Mouse (Mus musculus) midbrain, embryonic 16.5 days (tissue): ENCODE measurements around the gene Cpeb1. TPM values are rescaled to one million over a fixed set of nuclear protein-coding genes. Genes with fewer than 3 reads are reported as not detected.

Experiments used
- ATAC-seq: fragments of 200-750 bp; cut with Nextera tagmentation; 2 replicates; pipeline ENCODE4 v1.8.0; 2017; ENCODE audit warnings: moderate TSS enrichment
- H3K27ac ChIP-seq: fragments of 300-500 bp; sonication (generic); 2 replicates; pipeline ENCODE4 v1.5.1; 2014; ENCODE audit warnings: mild to moderate bottlenecking, low read length, mixed read lengths
- H3K27me3 ChIP-seq: fragments of 300-500 bp; sonication (generic); 2 replicates; pipeline ENCODE4 v1.6.1; 2014; ENCODE audit warnings: low read depth, low read length, mixed read lengths; ENCODE audit not compliant: control insufficient read depth, insufficient read depth
- H3K36me3 ChIP-seq: fragments of 300-500 bp; sonication (generic); 2 replicates; pipeline ENCODE4 v1.6.1; 2014; ENCODE audit warnings: mild to moderate bottlenecking, low read length, moderate library complexity, mixed read lengths; ENCODE audit not compliant: control insufficient read depth, insufficient read depth
- H3K4me1 ChIP-seq: fragments of 300-500 bp; sonication (generic); 2 replicates; pipeline ENCODE4 v1.6.1; 2014; ENCODE audit warnings: mild to moderate bottlenecking, low read length, mixed read lengths; ENCODE audit not compliant: control insufficient read depth, insufficient read depth
- H3K4me2 ChIP-seq: fragments of 300-500 bp; sonication (generic); 2 replicates; pipeline ENCODE4 v1.6.1; 2014; ENCODE audit warnings: mild to moderate bottlenecking, low read length, mixed read lengths
- H3K4me3 ChIP-seq: fragments of 300-500 bp; sonication (generic); 2 replicates; pipeline ENCODE4 v1.5.1; 2014; ENCODE audit warnings: low read depth, mild to moderate bottlenecking, low read length, moderate library complexity, mixed read lengths
- H3K9ac ChIP-seq: fragments of 300-500 bp; sonication (generic); 2 replicates; pipeline ENCODE4 v1.6.1; 2014; ENCODE audit warnings: low read depth, low read length, mixed read lengths
- H3K9me3 ChIP-seq: fragments of 300-500 bp; sonication (generic); replicated peaks from 2 replicates; pipeline ENCODE4 v1.6.1; 2014; ENCODE audit warnings: mild to moderate bottlenecking, low read length, mixed read lengths; ENCODE audit not compliant: control insufficient read depth, poor library complexity, severe bottlenecking
- WGBS: fragments of 180-500 bp; shearing (Covaris S2); extraction: QIAGEN DNeasy Blood & Tissue Kit; methylation state at CpG from one replicate; pipeline ENCODE4 v1.1.7; 2014; 5-methylcytosine and 5-hydroxymethylcytosine counted together
- polyA plus RNA-seq: library from polyadenylated mRNA; unstranded; fragments of >200 nt; fragmentation: Nextera tagmentation; extraction: Ambion mirVana; gene quantifications from 2 replicates; pipeline ENCODE4 v1.2.1, GENCODE M21; 2015

The Cpeb1 gene
- polyA plus RNA-seq, 1 experiment from 2014 or later, result 6.6 TPM

DNA sequence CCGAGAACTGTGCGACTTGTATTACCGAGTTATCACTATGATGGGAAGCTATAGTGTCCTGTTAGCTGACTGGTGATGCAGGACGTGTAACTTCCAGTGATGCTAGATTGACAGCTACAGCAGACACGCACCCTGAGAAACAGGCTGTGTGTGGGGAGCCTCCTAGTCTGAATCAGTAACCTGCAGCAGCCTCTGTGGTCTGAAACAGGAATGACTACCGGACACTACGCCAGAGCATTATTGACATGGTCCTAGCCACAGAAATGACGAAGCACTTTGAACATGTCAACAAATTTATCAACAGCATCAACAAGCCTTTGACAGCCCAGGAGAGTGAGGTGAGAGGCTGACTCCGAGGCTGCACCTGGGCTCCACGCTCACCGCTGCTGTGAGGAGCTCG, 129.2 kb downstream of the Cpeb1 start:
- H3K9ac ChIP-seq, result no peak overlapping the region
- 92% methylated on average over 12 of the region's 12 CpGs for WGBS
- 0 out of 2 replicates have a peak, but pooled peaks cover 3% of the 10 kb centered on the region for H3K36me3 ChIP-seq
- H3K4me1 ChIP-seq, result no peaks in the 10 kb centered on the region
- no peaks in the 10 kb centered on the region for H3K27me3 ChIP-seq
- H3K27ac ChIP-seq, result no peak overlapping the region
- no peak overlapping the region for H3K4me2 ChIP-seq
- H3K9me3 ChIP-seq, result no peaks in the 10 kb centered on the region
- no peak for ATAC-seq
- H3K4me3 ChIP-seq, result no peak overlapping the region

DNA sequence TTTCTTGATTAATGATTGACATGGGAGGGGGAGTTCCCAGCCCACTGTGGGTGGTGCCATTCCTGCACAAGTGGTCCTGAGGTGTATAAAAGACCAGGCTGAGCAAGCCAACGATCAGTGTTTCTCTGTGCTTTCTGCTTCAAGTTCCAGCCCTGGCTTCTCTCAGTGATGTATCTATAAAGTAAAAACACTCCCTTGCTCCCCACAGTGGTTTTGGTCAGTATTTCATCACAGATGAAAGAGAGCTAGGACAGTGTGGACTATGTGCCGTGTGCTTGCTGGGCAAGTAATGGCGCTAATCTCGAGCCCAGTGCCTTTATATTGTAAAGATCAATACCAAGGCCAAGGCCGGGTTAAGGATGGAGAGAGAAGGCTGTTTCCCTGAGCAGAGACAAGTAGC, 133.5 kb downstream of the Cpeb1 start:
- no peak overlapping the region for H3K27ac ChIP-seq
- H3K27me3 ChIP-seq, result no peaks in the 10 kb centered on the region
- H3K9me3 ChIP-seq, result no peaks in the 10 kb centered on the region
- no peak overlapping the region for H3K9ac ChIP-seq
- 73% methylated on average over 5 of the region's 5 CpGs for whole genome bisulfite sequencing
- H3K4me2 ChIP-seq, result no peak overlapping the region
- no peak overlapping the region for H3K4me3 ChIP-seq
- no peaks in the 10 kb centered on the region for H3K36me3 ChIP-seq
- no peaks in the 10 kb centered on the region for H3K4me1 ChIP-seq
- no peak for ATAC-seq

DNA sequence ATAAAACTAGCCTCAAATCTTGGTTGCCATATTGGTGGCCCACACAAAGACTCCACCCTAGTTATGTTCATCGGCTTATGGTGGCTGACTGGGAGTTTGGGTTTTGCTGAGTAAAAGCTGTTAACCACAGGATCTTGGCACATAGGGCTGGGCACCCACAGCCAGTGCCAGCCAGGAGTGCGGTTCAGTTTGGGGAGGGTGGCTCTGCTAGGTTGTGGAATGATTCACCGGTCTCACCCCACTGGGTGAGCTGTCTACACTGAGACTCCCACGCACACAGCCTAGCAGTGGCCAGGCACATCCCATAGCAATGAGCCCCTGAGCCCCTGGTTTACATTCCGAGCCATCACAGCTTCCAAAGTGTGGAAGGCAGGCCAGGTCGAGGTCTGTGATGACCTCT, 135.5 kb downstream of the Cpeb1 start:
- no peak overlapping the region for H3K4me3 ChIP-seq
- no peak overlapping the region for H3K9ac ChIP-seq
- H3K4me2 ChIP-seq, result no peak overlapping the region
- no peak overlapping the region for H3K27ac ChIP-seq
- ATAC-seq, result no peak
- no peaks in the 10 kb centered on the region for H3K4me1 ChIP-seq
- H3K9me3 ChIP-seq, result no peaks in the 10 kb centered on the region
- 92% methylated on average over 6 of the region's 6 CpGs for WGBS
- H3K27me3 ChIP-seq, result no peaks in the 10 kb centered on the region
- H3K36me3 ChIP-seq, result no peaks in the 10 kb centered on the region

DNA sequence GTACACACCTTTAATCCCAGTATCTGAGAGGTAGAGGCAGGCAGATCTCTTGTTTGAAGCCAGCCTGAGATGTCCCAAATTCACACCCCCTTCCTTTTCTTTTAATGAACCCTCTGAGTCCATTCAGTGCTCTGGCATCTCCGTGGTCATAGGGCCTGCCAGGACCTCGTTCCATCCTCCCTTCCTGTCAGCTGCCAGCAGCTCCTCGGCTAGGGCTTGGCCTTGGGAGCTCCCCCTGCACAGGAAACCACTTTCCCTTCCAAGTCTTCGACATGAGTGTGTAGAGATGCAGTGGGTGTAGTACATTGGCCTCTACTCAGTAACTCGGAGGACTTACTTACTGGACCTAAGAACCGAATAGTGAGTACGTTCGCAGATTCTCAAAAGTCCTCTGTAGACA, 139.7 kb downstream of the Cpeb1 start:
- H3K36me3 ChIP-seq, result no peaks in the 10 kb centered on the region
- no peak overlapping the region for H3K9ac ChIP-seq
- H3K27ac ChIP-seq, result no peak overlapping the region
- no peaks in the 10 kb centered on the region for H3K27me3 ChIP-seq
- 0 out of 2 replicates have a peak, but pooled peaks cover 2% of the 10 kb centered on the region for H3K9me3 ChIP-seq
- no peaks in the 10 kb centered on the region for H3K4me1 ChIP-seq
- 79% methylated on average over 8 of the region's 8 CpGs for WGBS
- ATAC-seq, result no peak
- no peak overlapping the region for H3K4me3 ChIP-seq
- H3K4me2 ChIP-seq, result no peak overlapping the region

DNA sequence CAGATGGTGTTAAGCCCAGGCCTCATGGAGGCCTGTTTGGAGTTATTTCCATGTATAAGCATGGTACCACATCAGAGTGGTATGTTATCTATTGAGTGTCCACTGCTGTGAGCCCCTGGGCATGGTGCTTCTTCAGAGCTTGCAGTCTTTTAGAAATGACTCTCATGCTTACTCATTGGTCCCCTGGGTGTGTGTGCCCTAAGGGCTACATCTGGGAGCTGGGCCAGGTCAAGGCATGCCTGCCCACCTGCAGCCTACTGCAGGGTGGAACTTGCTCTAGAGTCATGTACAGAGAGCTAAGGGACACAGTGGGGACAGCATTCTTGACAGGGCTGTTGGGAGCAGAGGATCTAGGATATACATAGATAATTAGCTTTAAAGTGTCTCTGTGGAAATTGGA, 143.7 kb downstream of the Cpeb1 start:
- H3K4me1 ChIP-seq, result no peaks in the 10 kb centered on the region
- H3K27ac ChIP-seq, result no peak overlapping the region
- H3K36me3 ChIP-seq, result no peaks in the 10 kb centered on the region
- H3K4me3 ChIP-seq, result no peak overlapping the region
- no peak for ATAC-seq
- no peaks in the 10 kb centered on the region for H3K27me3 ChIP-seq
- no peak overlapping the region for H3K4me2 ChIP-seq
- H3K9me3 ChIP-seq, result 0 out of 2 replicates have a peak, but pooled peaks cover 2% of the 10 kb centered on the region
- no peak overlapping the region for H3K9ac ChIP-seq

DNA sequence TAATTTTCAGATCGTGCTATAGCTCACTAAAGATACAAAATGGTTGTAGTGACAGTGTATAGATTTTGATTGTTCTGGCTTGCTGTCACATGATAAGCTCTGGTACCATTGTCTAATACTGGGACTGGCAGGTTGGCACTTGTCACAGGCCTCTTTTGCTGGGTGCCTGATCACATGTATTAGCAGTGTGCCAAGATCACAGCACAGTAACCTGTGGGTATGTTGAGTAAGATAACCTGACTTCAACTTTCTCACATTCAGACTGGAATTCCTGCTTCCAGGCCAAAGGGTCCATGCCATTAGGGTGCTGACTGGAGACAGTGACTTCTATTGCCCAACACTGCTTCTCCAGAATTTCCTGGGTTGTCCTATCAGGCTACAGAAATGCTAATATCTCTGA, 144.1 kb downstream of the Cpeb1 start:
- H3K9me3 ChIP-seq, result 0 out of 2 replicates have a peak, but pooled peaks cover 2% of the 10 kb centered on the region
- no peak overlapping the region for H3K9ac ChIP-seq
- no peak overlapping the region for H3K27ac ChIP-seq
- WGBS, result 89% methylated on average over 1 of the region's 1 CpGs
- H3K4me1 ChIP-seq, result no peaks in the 10 kb centered on the region
- H3K4me3 ChIP-seq, result no peak overlapping the region
- H3K4me2 ChIP-seq, result no peak overlapping the region
- no peaks in the 10 kb centered on the region for H3K36me3 ChIP-seq
- H3K27me3 ChIP-seq, result no peaks in the 10 kb centered on the region
- ATAC-seq, result no peak

DNA sequence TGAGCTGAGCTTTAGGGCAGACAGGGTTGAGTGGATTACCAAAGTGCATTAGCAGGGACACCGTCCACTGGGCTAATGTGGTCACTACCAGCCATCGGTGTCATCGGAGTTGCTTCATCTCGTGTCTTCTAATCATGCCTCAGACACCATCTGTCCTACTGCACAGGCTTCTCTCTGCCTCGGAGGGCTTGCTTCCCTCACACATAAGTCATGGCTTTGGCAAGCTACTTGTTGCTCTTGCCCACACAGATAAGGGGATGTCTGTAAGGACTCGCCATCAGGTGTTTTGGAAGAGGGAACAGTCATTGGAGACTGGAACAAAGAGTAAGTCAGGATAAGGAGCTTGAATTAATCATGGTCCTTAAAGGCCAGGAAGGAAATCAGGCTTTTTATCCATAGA, 146.0 kb downstream of the Cpeb1 start:
- no peak overlapping the region for H3K4me2 ChIP-seq
- H3K4me1 ChIP-seq, result no peaks in the 10 kb centered on the region
- no peak overlapping the region for H3K9ac ChIP-seq
- no peaks in the 10 kb centered on the region for H3K27me3 ChIP-seq
- H3K27ac ChIP-seq, result no peak overlapping the region
- WGBS, result 93% methylated on average over 6 of the region's 6 CpGs
- no peak overlapping the region for H3K4me3 ChIP-seq
- 0 out of 2 replicates have a peak, but pooled peaks cover 2% of the 10 kb centered on the region for H3K9me3 ChIP-seq
- no peak for ATAC-seq
- no peaks in the 10 kb centered on the region for H3K36me3 ChIP-seq

DNA sequence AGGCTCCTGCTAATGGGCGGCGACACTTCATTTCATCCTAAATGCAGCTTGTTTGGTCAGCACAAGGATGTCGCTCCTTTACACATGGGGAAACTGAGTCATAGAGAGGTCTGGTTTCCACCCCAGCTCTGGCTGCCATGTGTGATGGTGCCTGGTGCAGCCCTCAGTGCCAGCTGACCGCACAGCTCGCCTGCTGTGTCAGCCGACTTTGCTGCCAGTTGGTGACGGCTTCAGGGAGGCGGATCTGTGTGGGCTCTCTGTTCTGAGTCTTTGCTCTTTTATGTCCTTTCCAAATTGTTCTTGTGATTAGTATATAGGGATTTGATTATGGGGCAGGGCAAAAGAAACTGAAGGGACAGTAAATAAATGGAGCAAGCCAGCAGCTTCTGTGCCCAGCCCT, 147.5 kb downstream of the Cpeb1 start:
- no peak for ATAC-seq
- H3K27ac ChIP-seq, result no peak overlapping the region

DNA sequence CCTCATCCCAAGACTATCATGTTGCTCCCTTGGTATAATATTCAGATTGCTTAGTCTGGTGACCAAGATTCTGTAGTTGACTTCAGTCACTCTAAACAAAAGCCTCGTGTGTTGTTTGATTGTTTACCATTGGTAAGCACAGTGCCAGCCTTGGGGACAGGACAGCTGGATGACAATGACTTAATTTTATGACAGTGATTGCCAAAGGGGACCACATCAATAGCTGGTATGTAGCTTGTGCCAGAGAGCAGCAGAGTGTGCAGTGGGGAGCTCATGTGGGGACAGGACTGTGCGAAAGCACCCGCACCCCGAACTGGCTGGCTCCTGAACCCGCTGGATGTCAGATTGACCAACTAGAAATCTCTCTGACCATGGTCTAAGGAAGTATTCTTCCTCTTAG, 150.6 kb downstream of the Cpeb1 start:
- Histone ChIP-seq H3K27ac (no peak overlapping the region), H3K4me1 (peaks cover 3% of the 10 kb centered on the region; the same call in 1 of the 2 replicates), H3K36me3 (no peaks in the 10 kb centered on the region), H3K9ac (no peak overlapping the region), H3K4me3 (no peak overlapping the region), H3K4me2 (no peak overlapping the region), H3K27me3 (no peaks in the 10 kb centered on the region), H3K9me3 (no peaks in the 10 kb centered on the region)
- no peak for ATAC-seq
- WGBS, result 92% methylated on average over 5 of the region's 5 CpGs

More for the DNA sequence above, 147.5 kb downstream of the Cpeb1 start:
- no peak overlapping the region for H3K9ac ChIP-seq
- no peak overlapping the region for H3K4me2 ChIP-seq
- H3K4me1 ChIP-seq, result no peaks in the 10 kb centered on the region
- H3K4me3 ChIP-seq, result no peak overlapping the region
- no peaks in the 10 kb centered on the region for H3K27me3 ChIP-seq
- H3K36me3 ChIP-seq, result no peaks in the 10 kb centered on the region
- H3K9me3 ChIP-seq, result 0 out of 2 replicates have a peak, but pooled peaks cover 2% of the 10 kb centered on the region
- 74% methylated on average over 8 of the region's 8 CpGs for WGBS
